Mouse (Mus musculus) thymus, postnatal 10 days (tissue): ENCODE results near the gene Rnf150.

Source experiments
- DNase-seq, 2 experiments: peaks; one replicate each; pipeline ENCODE4 v3.0.0; 2021; ENCODE audit warnings: low spot score in 2 of 2

Gene Rnf150

GRCm38 (mm10) chr8:82889062-82889720 lies 26.0 kb downstream of the Rnf150 start:
- DNase-seq, result no peak

- DNase-seq, result no peak
Observed at GRCm38 (mm10) chr8:82895091-82895490, 31.9 kb downstream of the Rnf150 start.

- no peak for DNase-seq
Observed at GRCm38 (mm10) chr8:82896796-82897195, 33.6 kb downstream of the Rnf150 start.

GRCm38 (mm10) chr8:82897628-82898458 lies 34.7 kb downstream of the Rnf150 start:
- no peak for DNase-seq

GRCm38 (mm10) chr8:82898459-82898841 lies 35.3 kb downstream of the Rnf150 start:
- DNase-seq, result no peak

- no peak for DNase-seq
Observed at GRCm38 (mm10) chr8:82900958-82901357, 37.8 kb downstream of the Rnf150 start.

GRCm38 (mm10) chr8:82901549-82902138 lies 38.5 kb downstream of the Rnf150 start:
- no peak for DNase-seq

GRCm38 (mm10) chr8:82903497-82903896 lies 40.3 kb downstream of the Rnf150 start:
- DNase-seq, result no peak

- no peak for DNase-seq
Observed at GRCm38 (mm10) chr8:82907271-82907670, 44.1 kb downstream of the Rnf150 start.

- DNase-seq, result no peak
Observed at GRCm38 (mm10) chr8:82911436-82911835, 48.3 kb downstream of the Rnf150 start.

- no peak for DNase-seq
Observed at GRCm38 (mm10) chr8:82912282-82912681, 49.1 kb downstream of the Rnf150 start.

GRCm38 (mm10) chr8:82914543-82914942 lies 51.4 kb downstream of the Rnf150 start:
- DNase-seq, result no peak

- DNase-seq, result no peak
Observed at GRCm38 (mm10) chr8:82916851-82917539, 53.8 kb downstream of the Rnf150 start.

GRCm38 (mm10) chr8:82917540-82918316 lies 54.6 kb downstream of the Rnf150 start:
- no peak for DNase-seq

- DNase-seq, result no peak
Observed at GRCm38 (mm10) chr8:82919676-82920075, 56.5 kb downstream of the Rnf150 start.

GRCm38 (mm10) chr8:82920124-82920523 lies 57.0 kb downstream of the Rnf150 start:
- no peak for DNase-seq

GRCm38 (mm10) chr8:82925286-82925685 lies 62.1 kb downstream of the Rnf150 start:
- DNase-seq, result no peak

- DNase-seq, result no peak
Observed at GRCm38 (mm10) chr8:82926518-82926917, 63.4 kb downstream of the Rnf150 start.

GRCm38 (mm10) chr8:82931554-82931953 lies 68.4 kb downstream of the Rnf150 start:
- no peak for DNase-seq

GRCm38 (mm10) chr8:82936162-82936561 lies 73.0 kb downstream of the Rnf150 start:
- no peak for DNase-seq

- DNase-seq, result no peak
Observed at GRCm38 (mm10) chr8:82936866-82937265, 73.7 kb downstream of the Rnf150 start.
